Comparison of ENCODE assay signal across 10 mouse cellular contexts in the genomic region with DNA sequence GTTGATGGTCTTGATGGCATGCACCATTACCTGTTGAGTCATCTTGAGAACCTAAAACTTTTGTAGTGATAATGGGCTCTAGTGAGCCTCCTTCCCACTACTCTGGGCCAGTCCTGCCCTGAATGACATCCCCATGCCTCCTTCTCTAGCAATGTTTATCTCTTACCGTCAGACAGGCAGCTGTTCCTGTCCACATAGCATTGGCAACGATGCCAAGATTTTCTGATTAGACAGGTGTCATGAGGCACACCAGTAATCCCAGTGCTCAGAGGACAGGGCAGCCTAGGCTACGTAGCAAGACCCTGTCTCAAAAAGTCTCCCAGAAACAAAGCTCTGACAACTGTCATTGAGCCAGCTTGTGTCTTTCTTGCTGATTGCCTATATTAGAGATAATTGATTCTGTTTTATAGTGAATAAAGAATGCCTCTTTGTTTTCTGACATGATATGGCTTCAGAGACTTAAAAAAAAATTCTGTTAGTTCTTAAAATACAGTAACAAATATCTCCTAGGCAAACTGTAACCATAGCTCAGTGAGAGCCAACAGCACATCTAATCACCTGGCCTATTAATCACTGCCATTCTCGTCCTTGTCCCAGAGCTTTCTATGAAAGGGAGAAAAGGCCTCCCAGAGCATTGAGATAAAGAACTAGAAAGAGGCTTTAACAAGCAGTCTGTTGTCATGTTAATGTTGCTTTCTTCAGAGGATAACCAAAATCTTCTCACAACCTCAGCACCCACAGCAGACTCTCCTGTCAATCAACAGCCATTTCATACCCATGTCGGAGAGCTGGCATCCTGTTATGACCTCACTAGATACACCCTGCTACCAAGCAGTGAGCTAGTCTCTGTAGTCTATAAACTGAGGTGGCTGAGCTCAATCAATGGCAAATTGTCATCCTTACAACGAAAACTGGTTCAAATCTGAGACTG.
DNase-seq lines count a peak whose midpoint lies in the region; ATAC-seq and TF ChIP-seq lines count a peak whose summit lies in the region.
"Had no signal": no experiment of that assay in that cellular context is flagged by ENCODE, and none has a peak within 500 bp of the region (broad histone marks: within the 10 kb centered on the region; RNA-seq: fewer than 3 reads in every experiment).

No protein-coding gene starts in this region.

- H3K9me3 ChIP-seq in forebrain, embryonic 15.5 days = no peaks in the 10 kb centered on the region
- H3K9me3 ChIP-seq in liver, embryonic 14.5 days (ENCODE audit: control insufficient read depth, low read length) = no peaks in the 10 kb centered on the region

- no peak overlapping the region for H3K9ac ChIP-seq in forebrain, embryonic 15.5 days (replicated peaks)
- H3K9ac ChIP-seq in liver, embryonic 14.5 days (replicated peaks) = no peak overlapping the region; the same call in 1 of the 2 replicates

- H3K4me2 ChIP-seq in forebrain, embryonic 15.5 days (replicated peaks) = no peak overlapping the region
- H3K4me2 ChIP-seq in liver, embryonic 14.5 days (ENCODE audit: low read depth) = peak overlapping the region; percentile 54

- H3K36me3 ChIP-seq in forebrain, embryonic 15.5 days = no peaks in the 10 kb centered on the region
- no peaks in the 10 kb centered on the region for H3K36me3 ChIP-seq in liver, embryonic 14.5 days (replicated peaks; ENCODE audit: control insufficient read depth, insufficient read depth, low read depth)

- no peaks in the 10 kb centered on the region for H3K27me3 ChIP-seq in forebrain, embryonic 15.5 days
- no peaks in the 10 kb centered on the region for H3K27me3 ChIP-seq in liver, embryonic 14.5 days (ENCODE audit: control insufficient read depth, insufficient read depth, low read length)

- ATAC-seq in forebrain, embryonic 15.5 days (replicated peaks) = peak; percentile 38; the same call in 1 of the 2 replicates
- ATAC-seq in liver, embryonic 14.5 days (ENCODE audit: insufficient read depth) = peak; percentile 68

- H3K4me1 ChIP-seq in forebrain, embryonic 15.5 days = peaks cover 10% of the 10 kb centered on the region; the same call in 1 of the 2 replicates
- peaks cover 57 to 59% of the 10 kb centered on the region in 2 experiments for H3K4me1 ChIP-seq in liver, embryonic 14.5 days (replicated peaks; ENCODE audit: control insufficient read depth in 2 of 2, insufficient read depth in 2 of 2, low read length in 1 of 2)

- H3K4me3 ChIP-seq in forebrain, embryonic 15.5 days = no peak overlapping the region
- no peak overlapping the region for H3K4me3 ChIP-seq in liver, embryonic 14.5 days (ENCODE audit: insufficient read depth in 1 of 2, low read depth in 2 of 2, low read length in 2 of 2)

- WGBS in forebrain, embryonic 15.5 days = 34% methylated on average over 6 of the region's 6 CpGs
- 10% methylated on average over 6 of the region's 6 CpGs for WGBS in liver, embryonic 14.5 days (ENCODE audit: insufficient replicate concordance)

- DNase-seq in embryo, embryonic 9.5 days (ENCODE audit: extremely low spot score) = peak; percentile 7
- no peak for DNase-seq in embryo, embryonic 11 days
- DNase-seq in 416B (ENCODE audit: low read depth) = peak; percentile 41
- DNase-seq in liver, embryonic 14.5 days (ENCODE audit: low read depth in 3 of 3, low spot score in 3 of 3) = peak in 2 of 3 experiments; percentile 55 to 58
- DNase-seq in lung, postnatal 14 days = no peak
- DNase-seq in cerebellum, adult 18-20 months = no peak
- DNase-seq in thymus, postnatal 10 days (ENCODE audit: low spot score in 2 of 2) = no peak
- DNase-seq: kidney, adult 2 months; thymus, adult 2 months had no signal

- TF ChIP-seq EP300 in liver, embryonic 14.5 days (IDR thresholded peaks at IDR 0.05; ENCODE audit: low read depth) = peak; percentile 73

- H3K27ac ChIP-seq in forebrain, embryonic 15.5 days (replicated peaks) = no peak overlapping the region
- peak overlapping the region; percentile 48 for H3K27ac ChIP-seq in liver, embryonic 14.5 days

- no peak for TF ChIP-seq CTCF in liver, embryonic 14.5 days (IDR thresholded peaks at IDR 0.05; ENCODE audit: low read depth)

Comparison
In these comparisons a context has a peak if more than half of its experiments do, and no peak if none do; other contexts are left out.
1. DNase-seq: peak in embryo, embryonic 9.5 days (single experiment), 416B (single experiment) and liver, embryonic 14.5 days (2 of 3); none in embryo, embryonic 11 days (single experiment), lung, postnatal 14 days (single experiment), cerebellum, adult 18-20 months (0 of 2) and thymus, postnatal 10 days (0 of 2).